Mouse (Mus musculus): ENCODE results near the gene Ackr3. TPM values are rescaled to one million over a fixed set of nuclear protein-coding genes. Genes with fewer than 3 reads are reported as not detected.

The Ackr3 gene
- not detected for total RNA-seq (2023)

DNA sequence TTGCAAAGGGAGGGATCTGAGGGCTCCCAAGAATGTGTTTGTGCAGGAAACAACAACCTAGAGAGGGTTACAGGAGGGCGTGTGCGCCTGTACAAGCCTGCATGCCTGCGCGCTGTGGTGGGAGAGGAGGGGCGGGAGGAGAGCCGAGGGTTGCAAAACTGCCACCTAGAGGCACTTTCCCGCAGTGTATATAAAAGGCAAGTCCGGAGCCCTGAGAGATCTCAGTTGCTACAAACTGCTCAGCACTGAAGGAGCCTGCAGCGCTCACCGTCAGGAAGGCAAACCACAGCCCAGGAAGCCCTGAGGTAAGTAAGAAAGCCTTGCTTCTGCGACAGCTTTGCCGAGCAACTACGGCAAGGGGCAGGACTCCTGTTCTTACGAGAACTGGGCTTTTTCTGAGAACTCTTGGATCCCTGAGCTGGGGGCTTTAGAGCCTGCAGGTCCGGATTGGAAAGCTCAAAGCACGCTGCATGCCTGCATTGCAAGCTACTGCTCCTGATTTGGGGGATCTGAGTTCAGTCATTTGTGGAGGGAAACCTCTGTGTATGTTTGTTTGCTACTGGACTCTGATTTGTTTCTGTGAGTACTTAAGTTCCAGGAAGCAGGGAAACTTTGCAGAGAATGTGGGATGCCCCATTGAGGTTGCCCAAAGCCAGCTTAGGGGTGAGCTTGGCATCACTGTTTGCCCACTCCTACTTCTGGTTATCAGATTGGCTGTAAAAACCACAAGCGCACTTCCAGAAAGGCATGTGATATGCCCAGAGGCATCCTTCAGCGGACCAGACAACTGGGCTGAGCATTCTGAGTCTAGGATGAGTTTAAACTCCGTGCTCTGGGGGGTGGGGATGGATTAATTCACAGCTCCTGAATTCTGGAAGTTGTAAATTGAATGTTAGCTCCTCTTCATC lies at the start of gene Ackr3:
TSS of gene Ackr3 (plus strand) at position 198 of the 908 bp plus-strand sequence.

Other genes starting within 250 kb of the Ackr3 start
- gene Asb18, start 189.3 kb upstream of the Ackr3 start, total RNA-seq (2023): under 1 TPM in 1 of 2 experiments, not detected in 1; 0.18 TPM
- gene Iqca, start 50.6 kb upstream of the Ackr3 start, total RNA-seq (2023): not detected